Mouse (Mus musculus) thymus, adult 2 months (tissue): ENCODE measurements at regions not wholly inside any gene's neighbourhood (a gene's known extent, or its start where the extent isn't known, plus 50 kb on each side); places are given as distances from the start of the nearest gene placed in this dataset.

Experiments used
- DNase-seq: peaks from one replicate; pipeline ENCODE4 v3.0.0; 2021
- H3K27ac ChIP-seq: fragments of 200-500 bp; 2 replicates; pipeline ENCODE4 v1.5.1; 2012; ENCODE audit warnings: low read length, control low read depth; ENCODE audit not compliant: control insufficient read depth, insufficient read depth
- H3K27me3 ChIP-seq: fragments of 200-500 bp; 2 replicates; pipeline ENCODE4 v1.6.1; 2012; ENCODE audit warnings: mild to moderate bottlenecking, low read length, moderate library complexity, mixed read lengths; ENCODE audit not compliant: control insufficient read depth, insufficient read depth
- H3K36me3 ChIP-seq: fragments of 200-500 bp; 2 replicates; pipeline ENCODE4 v1.6.1; 2012; ENCODE audit warnings: mild to moderate bottlenecking, low read length, moderate library complexity; ENCODE audit not compliant: control insufficient read depth, insufficient read depth
- H3K4me1 ChIP-seq: fragments of 200-500 bp; replicated peaks from 2 replicates; pipeline ENCODE4 v1.6.1; 2012; ENCODE audit warnings: low read length; ENCODE audit not compliant: control insufficient read depth, insufficient read depth
- H3K4me3 ChIP-seq: fragments of 200-500 bp; 2 replicates; pipeline ENCODE4 v1.5.1; 2012; ENCODE audit warnings: mild to moderate bottlenecking, low read length, control low read depth, moderate library complexity; ENCODE audit not compliant: control insufficient read depth, insufficient read depth
- CTCF ChIP-seq: fragments of 200-500 bp; IDR thresholded peaks from 2 replicates; pipeline ENCODE4 v1.5.1; 2012; ENCODE audit warnings: mild to moderate bottlenecking, control low read depth, low read length, moderate library complexity, borderline replicate concordance; ENCODE audit not compliant: control insufficient read depth, poor library complexity, insufficient read depth; ENCODE audit errors: extremely low read depth
- POLR2A ChIP-seq: fragments of 200-500 bp; IDR thresholded peaks from 2 replicates; pipeline ENCODE4 v1.6.1; 2012; ENCODE audit warnings: mild to moderate bottlenecking, low read length, control low read depth, moderate library complexity; ENCODE audit not compliant: control insufficient read depth, poor library complexity, insufficient read depth; ENCODE audit errors: extremely low read depth
- WGBS: fragments of 180-500 bp; shearing (Covaris S2); methylation state at CpG from one replicate; pipeline ENCODE4 v1.1.7; 2018; 5-methylcytosine and 5-hydroxymethylcytosine counted together

DNA sequence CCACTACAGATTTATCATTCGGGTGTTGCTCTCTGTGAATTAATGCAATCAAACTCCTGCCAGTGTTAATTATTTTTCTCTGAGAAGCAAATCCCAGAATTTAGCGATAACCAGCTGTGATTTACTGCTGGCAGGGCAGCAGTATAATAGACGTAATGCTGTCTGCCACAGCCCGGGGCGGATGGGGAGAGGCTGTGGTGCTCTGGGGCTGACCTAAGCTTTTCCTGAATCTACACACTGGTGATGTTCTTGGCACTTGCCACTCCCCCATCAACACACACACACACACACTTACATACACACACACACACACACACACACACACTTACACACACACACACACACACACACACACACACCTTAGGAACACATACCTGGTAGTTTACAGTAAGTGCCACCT lies 101.4 kb upstream of the Dynlrb2 start:
- no peak overlapping the region for H3K27ac ChIP-seq
- no peaks in the 10 kb centered on the region for H3K4me1 ChIP-seq
- no peak for DNase-seq
- 93% methylated on average over 5 of the region's 5 CpGs for WGBS
- H3K27me3 ChIP-seq: no peaks in the 10 kb centered on the region
- no peaks in the 10 kb centered on the region for H3K36me3 ChIP-seq
- no peak overlapping the region for H3K4me3 ChIP-seq
- no peak for TF ChIP-seq CTCF
- TF ChIP-seq POLR2A: no peak

DNA sequence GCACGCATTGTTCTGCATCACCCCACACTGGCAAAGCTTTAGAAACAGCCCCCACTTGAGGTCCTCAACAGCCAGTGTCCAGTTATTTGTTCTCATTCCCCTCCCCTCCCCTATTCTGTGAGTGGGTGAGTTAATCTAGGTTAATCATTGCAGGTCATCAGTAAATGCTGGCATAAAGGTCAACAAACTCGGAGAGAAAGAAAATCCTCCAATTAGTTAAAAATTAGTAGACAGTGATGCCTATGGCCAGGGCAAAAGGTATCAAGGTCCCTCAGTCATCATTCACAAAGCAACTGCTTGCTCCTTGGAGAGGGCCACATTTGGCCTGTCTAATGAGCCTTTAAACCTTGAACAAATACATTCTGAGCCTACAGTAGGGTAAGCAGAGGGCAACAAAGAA lies 105.3 kb upstream of the Dynlrb2 start:
- 97% methylated on average over 2 of the region's 2 CpGs for WGBS
- TF ChIP-seq POLR2A (no peak), CTCF (no peak)
- Histone ChIP-seq H3K4me1 (no peaks in the 10 kb centered on the region), H3K36me3 (no peaks in the 10 kb centered on the region), H3K27me3 (no peaks in the 10 kb centered on the region), H3K27ac (no peak overlapping the region), H3K4me3 (no peak overlapping the region)
- DNase-seq: no peak

DNA sequence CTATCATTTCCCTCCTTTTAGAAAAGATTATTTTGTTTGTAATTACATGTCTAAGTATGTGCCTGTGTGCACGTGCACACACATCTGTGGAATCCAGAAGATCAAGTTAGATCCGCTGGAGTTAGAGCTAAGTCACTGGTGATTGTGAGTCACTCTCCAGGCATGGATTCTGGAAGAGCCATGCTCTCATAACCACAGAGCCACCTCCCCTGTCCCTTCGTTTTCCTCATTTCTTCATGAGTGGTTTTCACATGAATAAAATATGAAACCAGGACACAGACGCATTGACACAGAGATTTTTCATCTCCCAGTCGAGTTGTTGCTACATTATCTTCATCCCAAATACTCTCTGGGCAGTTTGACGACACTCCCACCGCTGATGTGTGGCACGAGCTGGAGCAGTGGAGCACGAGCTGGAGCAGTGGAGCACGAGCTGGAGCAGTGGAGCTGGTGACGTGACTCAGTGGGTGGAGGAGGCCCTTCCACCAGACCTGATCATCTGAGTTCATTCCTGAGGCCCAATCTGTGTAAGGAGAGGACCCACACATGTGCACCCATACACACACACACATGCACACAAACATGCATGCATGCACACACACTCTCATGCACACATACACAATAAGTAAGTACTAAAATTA lies 106.1 kb upstream of the Dynlrb2 start:
- no peak for DNase-seq
- H3K27me3 ChIP-seq: no peaks in the 10 kb centered on the region
- H3K27ac ChIP-seq: no peak overlapping the region
- 89% methylated on average over 11 of the region's 11 CpGs for WGBS
- no peaks in the 10 kb centered on the region for H3K4me1 ChIP-seq
- TF ChIP-seq CTCF (no peak), POLR2A (no peak)
- H3K4me3 ChIP-seq: no peak overlapping the region
- H3K36me3 ChIP-seq: no peaks in the 10 kb centered on the region

DNA sequence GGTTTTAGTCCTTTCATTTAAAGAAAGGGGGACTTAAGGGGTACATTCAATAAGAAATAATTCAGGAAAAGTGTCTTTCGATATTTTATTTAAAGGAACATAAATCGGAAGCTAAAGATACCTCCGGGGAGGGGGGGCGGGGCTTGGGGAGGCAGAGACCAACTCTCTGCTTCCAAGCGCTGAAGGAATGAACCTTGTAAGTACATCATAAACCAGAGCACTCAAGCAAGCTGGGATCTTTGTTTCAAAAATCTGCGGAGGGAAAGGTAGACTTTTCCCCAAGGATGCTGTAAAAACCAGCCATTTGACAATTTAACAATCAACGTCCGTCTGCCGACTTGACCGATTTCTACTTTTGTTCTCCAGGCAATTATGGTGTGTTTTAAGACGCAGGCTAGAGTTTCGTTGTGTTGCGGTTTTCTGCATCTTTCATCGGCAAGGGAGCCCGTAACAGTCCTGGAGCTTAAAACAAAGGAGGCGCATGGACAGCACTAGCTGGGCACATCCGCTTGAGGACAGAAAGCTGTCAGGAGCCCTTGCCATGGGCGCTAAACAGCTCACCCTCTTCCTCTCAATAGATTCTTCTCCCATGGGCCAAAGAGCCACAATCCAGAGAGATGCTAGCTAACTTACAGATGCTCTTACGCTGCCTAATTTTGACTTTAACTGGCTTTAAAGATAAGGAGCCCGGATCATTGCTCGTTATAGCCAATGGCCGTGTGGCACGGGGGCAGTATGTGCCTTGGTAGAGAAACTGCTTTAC lies 119.4 kb upstream of the Dynlrb2 start:
- 96% methylated on average over 23 of the region's 23 CpGs for WGBS
- Histone ChIP-seq H3K27me3 (no peaks in the 10 kb centered on the region), H3K4me1 (no peaks in the 10 kb centered on the region), H3K36me3 (no peaks in the 10 kb centered on the region), H3K27ac (no peak overlapping the region), H3K4me3 (no peak overlapping the region)
- no peak for TF ChIP-seq POLR2A
- DNase-seq: no peak

DNA sequence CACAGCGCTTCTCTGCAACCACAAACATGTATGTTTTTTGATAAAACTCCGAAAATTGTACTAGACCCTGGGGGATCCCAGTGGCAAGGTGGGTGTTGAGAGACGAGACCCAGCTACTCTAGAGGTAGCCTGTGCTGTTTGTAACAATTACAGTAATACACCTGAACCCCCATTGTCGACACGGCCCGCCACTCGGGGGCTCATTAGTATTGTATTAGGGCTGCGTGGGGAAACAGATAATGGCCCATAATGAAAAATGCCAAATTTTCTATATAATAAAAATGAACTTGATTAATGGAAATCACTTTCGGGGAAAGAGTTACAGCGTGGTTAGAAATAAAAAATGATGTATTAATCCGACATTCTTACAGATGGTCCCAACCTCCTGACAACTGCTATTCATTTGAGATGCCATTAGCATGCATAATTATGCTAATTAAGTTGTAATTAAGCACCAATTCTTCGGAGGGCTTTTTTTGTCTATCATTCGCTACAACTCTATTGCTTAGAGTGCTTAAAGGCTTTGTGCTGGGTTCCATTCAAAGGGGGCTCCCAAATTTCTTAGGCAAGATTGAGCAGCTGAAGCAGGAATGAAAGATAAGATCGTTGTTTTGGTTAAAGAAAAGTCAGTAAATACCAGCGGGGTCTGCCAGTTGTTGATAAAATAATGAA lies 120.2 kb upstream of the Dynlrb2 start:
- H3K27ac ChIP-seq: no peak overlapping the region
- H3K36me3 ChIP-seq: no peaks in the 10 kb centered on the region
- WGBS: 84% methylated on average over 15 of the region's 15 CpGs
- no peaks in the 10 kb centered on the region for H3K27me3 ChIP-seq
- no peak for DNase-seq
- H3K4me1 ChIP-seq: no peaks in the 10 kb centered on the region
- H3K4me3 ChIP-seq: no peak overlapping the region
- no peak for TF ChIP-seq CTCF
- no peak for TF ChIP-seq POLR2A

DNA sequence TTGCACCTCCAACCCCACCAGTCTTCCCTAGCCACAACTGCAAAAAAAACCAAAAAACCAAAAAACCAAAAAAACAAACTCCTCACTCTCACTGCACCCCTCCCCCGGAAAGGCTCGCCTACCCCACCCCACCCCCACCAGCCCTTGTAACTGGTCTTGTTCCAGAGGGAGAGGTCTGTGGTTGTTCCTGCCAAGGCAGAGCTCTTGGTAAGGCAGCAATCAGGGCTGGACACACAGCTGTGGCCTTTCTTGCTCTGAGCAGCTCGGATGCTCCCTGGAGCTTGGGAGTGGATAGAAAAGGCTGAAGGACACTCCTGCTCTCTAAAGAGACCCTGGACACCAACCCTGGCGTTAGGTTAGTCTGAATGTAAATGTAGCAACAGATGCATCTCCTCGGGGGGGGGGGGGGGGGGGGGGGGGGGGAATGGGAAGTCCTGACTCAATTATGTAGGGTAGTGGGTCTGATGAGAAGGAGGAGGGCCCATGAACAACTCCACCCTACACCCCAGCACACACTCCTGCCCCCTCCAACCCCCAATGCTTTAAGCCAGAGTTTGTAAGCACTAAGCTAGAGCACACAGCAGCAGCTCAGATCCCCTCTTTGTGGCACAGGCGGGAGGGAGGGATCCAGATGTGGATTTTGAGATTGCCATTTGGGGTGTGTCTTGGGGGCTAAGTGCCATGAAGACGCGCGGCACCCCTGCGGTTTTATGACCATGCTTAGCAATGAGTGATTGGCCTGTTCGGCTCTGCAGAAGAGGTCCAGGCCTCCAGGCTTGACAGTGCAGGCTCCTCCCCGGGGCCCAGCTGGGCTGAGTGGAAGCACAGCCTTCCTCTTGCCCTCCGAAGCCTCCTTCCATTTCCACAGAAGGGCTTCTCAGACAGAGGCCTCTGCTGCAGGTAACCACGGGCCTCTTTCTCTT lies 121.0 kb upstream of the Dynlrb2 start:
- Histone ChIP-seq H3K4me3 (no peak overlapping the region), H3K4me1 (no peaks in the 10 kb centered on the region), H3K27ac (no peak overlapping the region), H3K36me3 (no peaks in the 10 kb centered on the region), H3K27me3 (no peaks in the 10 kb centered on the region)
- TF ChIP-seq CTCF (no peak), POLR2A (no peak)
- 52% methylated on average over 13 of the region's 14 CpGs for WGBS
- no peak for DNase-seq

DNA sequence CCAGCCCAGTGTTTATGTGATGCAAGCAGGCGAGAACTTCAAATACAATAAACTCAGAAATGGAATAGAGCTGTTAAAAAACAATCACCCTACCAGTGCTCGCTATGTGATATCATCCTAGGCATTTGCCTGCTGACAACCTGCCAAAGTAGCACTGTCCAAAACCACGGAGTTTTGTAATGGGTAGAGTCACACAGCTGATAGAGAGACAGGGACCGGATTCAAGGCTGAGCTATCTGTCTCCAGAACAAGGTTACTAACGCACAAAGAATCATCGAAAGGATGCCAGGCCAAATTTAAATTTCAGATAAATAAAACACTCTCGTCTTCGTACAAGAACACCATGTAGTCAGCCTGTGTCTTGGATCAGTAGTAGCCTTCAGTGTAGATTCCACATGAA lies 121.7 kb upstream of the Dynlrb2 start:
- no peaks in the 10 kb centered on the region for H3K36me3 ChIP-seq
- no peaks in the 10 kb centered on the region for H3K27me3 ChIP-seq
- no peak overlapping the region for H3K27ac ChIP-seq
- 88% methylated on average over 8 of the region's 8 CpGs for WGBS
- no peak for DNase-seq
- H3K4me3 ChIP-seq: no peak overlapping the region
- no peak for TF ChIP-seq CTCF
- TF ChIP-seq POLR2A: no peak
- H3K4me1 ChIP-seq: no peaks in the 10 kb centered on the region
